Mouse (Mus musculus): ENCODE measurements at regions not wholly inside any gene's neighbourhood (a gene's known extent, or its start where the extent isn't known, plus 50 kb on each side); places are given as distances from the start of the nearest gene placed in this dataset.

DNA sequence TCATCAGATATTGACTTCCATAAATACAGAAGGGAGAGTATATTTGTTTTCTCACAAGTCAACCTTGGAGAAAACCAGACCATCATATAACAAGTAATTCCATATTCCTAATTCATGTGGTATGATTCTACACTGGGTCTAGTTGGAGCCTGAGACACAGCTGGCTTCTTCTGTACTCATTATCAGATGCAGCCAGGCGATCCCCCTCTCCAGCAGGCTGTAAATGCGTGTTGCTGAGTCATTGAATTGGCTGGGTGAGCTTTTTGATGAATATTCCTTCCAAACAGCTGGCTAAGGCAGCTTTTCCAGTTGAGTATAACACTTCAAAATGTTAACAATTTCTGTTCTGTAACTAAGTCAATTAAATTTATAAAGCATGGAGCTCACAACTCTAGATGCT is 102.2 kb upstream of the Sstr4 start:
- peak; percentile 69 for ATAC-seq
- no peak overlapping the region for H3K27ac ChIP-seq (ENCODE audit: low read length)
- WGBS, result 55% methylated on average over 2 of the region's 2 CpGs
- no peaks in the 10 kb centered on the region for H3K9me3 ChIP-seq (ENCODE audit: control insufficient read depth, low read length)
- no peak overlapping the region for H3K4me2 ChIP-seq (ENCODE audit: low read length)
- H3K27me3 ChIP-seq (replicated peaks; ENCODE audit: control insufficient read depth, insufficient read depth, low read length), result no peaks in the 10 kb centered on the region
- H3K4me3 ChIP-seq (replicated peaks; ENCODE audit: low read length), result no peak overlapping the region
- no peak overlapping the region for H3K9ac ChIP-seq (replicated peaks; ENCODE audit: low read depth, low read length)
- H3K4me1 ChIP-seq (replicated peaks; ENCODE audit: control insufficient read depth, insufficient read depth, low read length), result no peaks in the 10 kb centered on the region
- no peaks in the 10 kb centered on the region for H3K36me3 ChIP-seq (ENCODE audit: control insufficient read depth, insufficient read depth)

DNA sequence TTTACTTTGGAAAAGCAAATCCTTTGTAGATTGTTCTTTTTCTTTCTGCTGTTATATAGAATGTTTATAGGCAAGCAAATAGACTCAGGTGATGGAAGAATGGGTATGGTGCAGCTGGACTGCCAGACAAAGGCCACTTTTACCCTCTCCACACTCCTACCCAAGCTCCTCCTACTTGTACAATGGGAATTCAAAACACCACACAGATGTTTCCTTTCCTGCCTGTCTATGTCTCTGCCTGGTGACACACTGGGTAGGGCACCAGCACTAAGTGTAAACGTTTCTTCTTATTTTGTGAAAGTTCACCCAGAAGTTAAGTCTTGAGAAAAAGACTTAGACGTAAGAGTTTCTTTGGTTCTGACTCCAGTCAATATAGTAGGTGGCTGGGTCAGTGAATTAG is 94.3 kb upstream of the Sstr4 start:
- Histone ChIP-seq H3K4me2 (ENCODE audit: low read length) (no peak overlapping the region), H3K27me3 (replicated peaks; ENCODE audit: control insufficient read depth, insufficient read depth, low read length) (no peaks in the 10 kb centered on the region), H3K4me1 (replicated peaks; ENCODE audit: control insufficient read depth, insufficient read depth, low read length) (no peaks in the 10 kb centered on the region), H3K9ac (replicated peaks; ENCODE audit: low read depth, low read length) (no peak overlapping the region), H3K36me3 (ENCODE audit: control insufficient read depth, insufficient read depth) (no peaks in the 10 kb centered on the region), H3K4me3 (replicated peaks; ENCODE audit: low read length) (no peak overlapping the region), H3K9me3 (ENCODE audit: control insufficient read depth, low read length) (no peaks in the 10 kb centered on the region), H3K27ac (ENCODE audit: low read length) (no peak overlapping the region)
- 78% methylated on average over 2 of the region's 2 CpGs for WGBS
- no peak for ATAC-seq

DNA sequence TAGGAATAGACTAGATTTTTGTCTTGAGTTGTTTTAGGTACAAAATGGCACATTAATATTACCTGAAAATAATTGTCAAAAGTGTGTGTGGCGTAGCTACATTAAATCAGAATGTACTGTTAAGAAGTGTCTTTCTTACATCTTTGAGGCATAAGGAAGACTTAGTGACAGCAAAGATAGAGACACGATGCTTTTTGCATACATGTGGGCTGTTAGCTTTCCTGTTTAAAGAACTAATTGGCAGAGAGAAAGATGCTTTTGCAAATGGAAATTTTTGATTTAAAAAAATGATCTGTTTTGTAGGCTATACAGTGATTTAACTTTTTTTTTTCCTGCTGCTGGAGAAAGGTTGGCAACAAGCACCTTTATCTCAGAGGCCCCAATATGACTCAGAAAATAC is 82.9 kb upstream of the Sstr4 start:
- no peak overlapping the region for H3K4me3 ChIP-seq (replicated peaks; ENCODE audit: low read length)
- no peaks in the 10 kb centered on the region for H3K36me3 ChIP-seq (ENCODE audit: control insufficient read depth, insufficient read depth)
- H3K9me3 ChIP-seq (ENCODE audit: control insufficient read depth, low read length), result no peaks in the 10 kb centered on the region
- H3K9ac ChIP-seq (replicated peaks; ENCODE audit: low read depth, low read length), result no peak overlapping the region
- no peak overlapping the region for H3K4me2 ChIP-seq (ENCODE audit: low read length)
- 77% methylated on average over 2 of the region's 2 CpGs for WGBS
- no peaks in the 10 kb centered on the region for H3K27me3 ChIP-seq (replicated peaks; ENCODE audit: control insufficient read depth, insufficient read depth, low read length)
- H3K27ac ChIP-seq (ENCODE audit: low read length), result no peak overlapping the region
- H3K4me1 ChIP-seq (replicated peaks; ENCODE audit: control insufficient read depth, insufficient read depth, low read length), result no peaks in the 10 kb centered on the region
- no peak for ATAC-seq

DNA sequence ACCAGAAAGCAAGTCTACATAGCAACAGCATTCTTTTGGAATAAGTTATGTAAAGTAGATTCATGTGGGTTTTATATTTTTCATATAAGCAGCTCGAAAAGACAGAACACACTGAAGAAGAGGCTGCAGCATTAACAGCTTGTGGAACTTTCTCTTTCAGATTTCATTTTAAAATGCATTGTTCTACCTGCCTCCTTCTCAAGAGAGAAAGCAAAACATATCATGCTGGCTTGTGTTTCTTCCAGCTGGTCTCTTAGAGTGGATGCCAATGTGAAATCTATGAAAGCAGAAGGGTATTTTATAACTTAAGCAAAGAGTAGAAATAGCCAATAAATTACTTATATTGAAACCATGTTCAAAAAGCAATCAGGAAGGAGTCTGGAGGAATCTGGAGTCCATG is 74.2 kb upstream of the Sstr4 start:
- no peaks in the 10 kb centered on the region for H3K9me3 ChIP-seq (ENCODE audit: control insufficient read depth, low read length)
- no peaks in the 10 kb centered on the region for H3K4me1 ChIP-seq (replicated peaks; ENCODE audit: control insufficient read depth, insufficient read depth, low read length)
- 79% methylated on average over 1 of the region's 1 CpGs for WGBS
- ATAC-seq, result no peak
- no peak overlapping the region for H3K9ac ChIP-seq (replicated peaks; ENCODE audit: low read depth, low read length)
- no peak overlapping the region for H3K4me2 ChIP-seq (ENCODE audit: low read length)
- H3K4me3 ChIP-seq (replicated peaks; ENCODE audit: low read length), result no peak overlapping the region
- H3K27ac ChIP-seq (ENCODE audit: low read length), result no peak overlapping the region
- H3K27me3 ChIP-seq (replicated peaks; ENCODE audit: control insufficient read depth, insufficient read depth, low read length), result no peaks in the 10 kb centered on the region
- no peaks in the 10 kb centered on the region for H3K36me3 ChIP-seq (ENCODE audit: control insufficient read depth, insufficient read depth)

DNA sequence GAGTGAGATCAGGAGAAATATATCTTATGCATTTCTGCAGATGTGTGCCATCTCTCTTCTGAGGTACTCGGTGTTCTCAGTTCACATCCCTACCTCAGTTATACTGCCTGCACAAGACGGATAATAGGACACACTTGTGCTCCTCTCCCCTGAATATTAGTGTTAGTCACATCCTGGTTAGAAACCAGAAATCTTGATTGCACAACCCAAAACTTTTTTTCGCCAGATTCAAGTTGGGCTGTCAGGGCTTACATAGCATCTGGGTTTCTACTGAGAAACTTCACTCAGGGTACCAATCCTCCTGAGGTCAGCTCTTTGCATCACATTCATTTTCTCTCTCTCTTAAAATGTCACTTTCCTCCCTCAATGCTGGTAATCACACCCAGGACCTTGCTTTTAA is 69.8 kb upstream of the Sstr4 start:
- no peak overlapping the region for H3K27ac ChIP-seq (ENCODE audit: low read length)

DNA sequence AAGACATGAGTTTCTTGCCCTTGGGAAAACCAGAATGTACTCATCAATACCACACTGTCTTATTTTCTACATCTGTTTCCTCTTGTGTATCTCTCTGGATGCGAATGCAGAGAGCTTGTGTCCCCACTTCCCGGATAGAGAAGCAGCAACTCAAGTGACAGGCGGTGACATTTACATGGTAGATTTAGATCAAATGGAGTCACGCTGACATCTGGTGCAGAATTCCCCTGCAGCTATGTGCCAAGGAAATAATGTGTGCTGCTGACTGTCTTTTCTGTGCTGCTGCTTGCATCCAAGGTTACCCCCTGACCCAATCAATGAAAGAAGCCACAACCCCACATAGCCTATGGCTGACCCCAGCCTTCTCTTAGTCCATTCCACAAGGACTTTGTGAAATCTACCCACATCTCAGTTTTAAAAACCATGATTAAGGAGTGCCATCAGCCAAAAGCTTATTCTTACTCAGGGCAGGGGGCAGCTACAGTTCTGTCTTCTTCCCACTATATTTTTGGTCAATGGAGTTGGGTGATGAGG is 69.2 kb upstream of the Sstr4 start:
- Histone ChIP-seq H3K9me3 (ENCODE audit: control insufficient read depth, low read length) (no peaks in the 10 kb centered on the region), H3K4me2 (ENCODE audit: low read length) (no peak overlapping the region), H3K36me3 (ENCODE audit: control insufficient read depth, insufficient read depth) (no peaks in the 10 kb centered on the region), H3K4me1 (replicated peaks; ENCODE audit: control insufficient read depth, insufficient read depth, low read length) (no peaks in the 10 kb centered on the region), H3K27ac (ENCODE audit: low read length) (no peak overlapping the region), H3K9ac (replicated peaks; ENCODE audit: low read depth, low read length) (no peak overlapping the region), H3K27me3 (replicated peaks; ENCODE audit: control insufficient read depth, insufficient read depth, low read length) (no peaks in the 10 kb centered on the region), H3K4me3 (replicated peaks; ENCODE audit: low read length) (no peak overlapping the region)
- WGBS, result 73% methylated on average over 4 of the region's 4 CpGs
- no peak for ATAC-seq

More for the DNA sequence above, 69.8 kb upstream of the Sstr4 start:
- Histone ChIP-seq H3K9me3 (ENCODE audit: control insufficient read depth, low read length) (no peaks in the 10 kb centered on the region), H3K9ac (replicated peaks; ENCODE audit: low read depth, low read length) (no peak overlapping the region), H3K4me3 (replicated peaks; ENCODE audit: low read length) (no peak overlapping the region), H3K27me3 (replicated peaks; ENCODE audit: control insufficient read depth, insufficient read depth, low read length) (no peaks in the 10 kb centered on the region), H3K36me3 (ENCODE audit: control insufficient read depth, insufficient read depth) (no peaks in the 10 kb centered on the region), H3K4me2 (ENCODE audit: low read length) (no peak overlapping the region), H3K4me1 (replicated peaks; ENCODE audit: control insufficient read depth, insufficient read depth, low read length) (no peaks in the 10 kb centered on the region)
- WGBS, result 91% methylated on average over 3 of the region's 3 CpGs
- no peak for ATAC-seq

DNA sequence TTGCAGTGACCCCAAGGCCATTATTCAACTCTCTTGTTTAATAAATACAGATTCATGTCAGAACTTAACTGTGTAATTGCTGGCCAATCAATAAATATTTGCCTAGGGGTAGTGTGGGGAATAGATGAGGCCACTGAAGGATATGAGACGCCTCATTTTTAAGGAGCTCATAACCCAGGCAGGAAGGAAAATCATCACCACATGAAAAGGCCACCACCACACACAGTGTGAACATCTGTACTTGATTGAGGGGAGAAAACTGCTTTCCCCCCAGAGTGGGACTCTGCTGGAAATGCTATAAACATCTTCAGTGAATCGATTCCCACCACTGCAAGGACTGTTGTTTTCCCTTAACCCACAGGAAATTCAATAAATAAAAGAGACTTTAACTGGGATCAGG is 68.7 kb upstream of the Sstr4 start:
- no peak overlapping the region for H3K4me3 ChIP-seq (replicated peaks; ENCODE audit: low read length)
- ATAC-seq, result no peak
- no peak overlapping the region for H3K27ac ChIP-seq (ENCODE audit: low read length)
- H3K9me3 ChIP-seq (ENCODE audit: control insufficient read depth, low read length), result no peaks in the 10 kb centered on the region
- H3K9ac ChIP-seq (replicated peaks; ENCODE audit: low read depth, low read length), result no peak overlapping the region
- no peaks in the 10 kb centered on the region for H3K36me3 ChIP-seq (ENCODE audit: control insufficient read depth, insufficient read depth)
- H3K4me1 ChIP-seq (replicated peaks; ENCODE audit: control insufficient read depth, insufficient read depth, low read length), result no peaks in the 10 kb centered on the region
- no peak overlapping the region for H3K4me2 ChIP-seq (ENCODE audit: low read length)
- 75% methylated on average over 2 of the region's 2 CpGs for WGBS
- H3K27me3 ChIP-seq (replicated peaks; ENCODE audit: control insufficient read depth, insufficient read depth, low read length), result no peaks in the 10 kb centered on the region

DNA sequence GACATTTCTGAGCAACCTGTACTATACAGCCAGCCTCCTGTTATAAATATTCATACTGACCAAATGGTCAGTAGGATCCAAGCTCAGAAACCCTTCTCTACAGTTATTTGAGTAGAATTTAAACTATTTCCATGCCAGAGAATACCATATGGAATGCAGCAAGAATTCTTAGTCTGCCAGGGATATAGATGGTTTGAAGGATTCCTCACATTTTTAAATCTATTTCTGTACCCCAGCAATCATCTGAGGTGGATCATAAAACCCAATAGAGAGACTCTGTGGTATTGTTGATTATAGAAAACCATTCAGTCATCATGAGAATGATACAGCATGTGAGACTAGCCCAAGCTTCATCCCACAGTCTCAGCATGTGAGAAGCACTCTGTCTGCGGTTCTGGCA is 67.6 kb upstream of the Sstr4 start:
- no peaks in the 10 kb centered on the region for H3K9me3 ChIP-seq (ENCODE audit: control insufficient read depth, low read length)
- 83% methylated on average over 1 of the region's 1 CpGs for WGBS
- no peak overlapping the region for H3K4me3 ChIP-seq (replicated peaks; ENCODE audit: low read length)
- no peak overlapping the region for H3K27ac ChIP-seq (ENCODE audit: low read length)
- no peak overlapping the region for H3K9ac ChIP-seq (replicated peaks; ENCODE audit: low read depth, low read length)
- no peaks in the 10 kb centered on the region for H3K27me3 ChIP-seq (replicated peaks; ENCODE audit: control insufficient read depth, insufficient read depth, low read length)
- no peaks in the 10 kb centered on the region for H3K36me3 ChIP-seq (ENCODE audit: control insufficient read depth, insufficient read depth)
- no peaks in the 10 kb centered on the region for H3K4me1 ChIP-seq (replicated peaks; ENCODE audit: control insufficient read depth, insufficient read depth, low read length)
- H3K4me2 ChIP-seq (ENCODE audit: low read length), result no peak overlapping the region
- ATAC-seq, result no peak

DNA sequence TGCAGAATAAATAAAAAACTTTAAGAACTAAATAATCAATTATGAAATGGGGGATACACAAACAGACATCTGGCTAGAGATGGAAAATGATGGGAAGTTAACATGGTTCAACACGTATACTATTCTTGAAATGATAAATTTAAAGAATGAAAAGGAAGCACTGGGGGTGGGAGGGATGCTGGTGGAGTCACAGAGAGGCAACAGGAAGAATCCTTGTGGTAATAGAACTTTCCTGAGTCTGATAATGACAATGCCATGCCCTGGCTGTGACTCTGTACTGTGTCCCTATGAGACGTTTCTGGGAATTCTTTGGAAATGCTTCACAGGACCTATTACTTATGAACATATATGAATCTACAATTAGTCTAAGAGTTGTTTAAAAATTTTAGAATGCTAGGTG is 64.8 kb upstream of the Sstr4 start:
- no peak for ATAC-seq
- WGBS, result 89% methylated on average over 2 of the region's 2 CpGs
- H3K27ac ChIP-seq (ENCODE audit: low read length), result no peak overlapping the region

DNA sequence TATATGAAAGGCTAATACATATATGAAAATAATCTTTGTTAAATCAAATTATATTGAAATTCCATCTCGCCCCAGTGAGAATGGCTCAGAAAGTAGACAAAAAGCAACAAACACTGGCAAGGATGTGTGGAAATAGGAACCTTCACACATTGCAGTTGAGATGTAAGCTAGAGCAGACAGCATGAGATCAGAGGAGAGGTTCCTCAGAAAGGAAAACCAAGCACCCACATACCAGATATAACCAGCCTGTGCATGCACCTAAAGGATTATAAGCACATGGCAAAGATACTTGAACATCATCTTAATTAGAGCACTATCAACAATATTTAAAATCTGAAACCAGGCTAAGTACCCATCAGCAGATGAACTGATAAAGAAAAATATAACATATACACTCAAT is 60.6 kb upstream of the Sstr4 start:
- H3K4me3 ChIP-seq (replicated peaks; ENCODE audit: low read length), result no peak overlapping the region
- WGBS, result 100% methylated on average over 1 of the region's 1 CpGs
- no peaks in the 10 kb centered on the region for H3K9me3 ChIP-seq (ENCODE audit: control insufficient read depth, low read length)
- no peak overlapping the region for H3K27ac ChIP-seq (ENCODE audit: low read length)
- H3K27me3 ChIP-seq (replicated peaks; ENCODE audit: control insufficient read depth, insufficient read depth, low read length), result no peaks in the 10 kb centered on the region
- no peaks in the 10 kb centered on the region for H3K4me1 ChIP-seq (replicated peaks; ENCODE audit: control insufficient read depth, insufficient read depth, low read length)
- no peak overlapping the region for H3K4me2 ChIP-seq (ENCODE audit: low read length)
- no peak overlapping the region for H3K9ac ChIP-seq (replicated peaks; ENCODE audit: low read depth, low read length)
- H3K36me3 ChIP-seq (ENCODE audit: control insufficient read depth, insufficient read depth), result no peaks in the 10 kb centered on the region
- ATAC-seq, result no peak

More for the DNA sequence above, 64.8 kb upstream of the Sstr4 start:
- H3K27me3 ChIP-seq (replicated peaks; ENCODE audit: control insufficient read depth, insufficient read depth, low read length), result no peaks in the 10 kb centered on the region
- no peaks in the 10 kb centered on the region for H3K9me3 ChIP-seq (ENCODE audit: control insufficient read depth, low read length)
- no peak overlapping the region for H3K9ac ChIP-seq (replicated peaks; ENCODE audit: low read depth, low read length)
- H3K4me2 ChIP-seq (ENCODE audit: low read length), result no peak overlapping the region
- H3K36me3 ChIP-seq (ENCODE audit: control insufficient read depth, insufficient read depth), result no peaks in the 10 kb centered on the region
- no peaks in the 10 kb centered on the region for H3K4me1 ChIP-seq (replicated peaks; ENCODE audit: control insufficient read depth, insufficient read depth, low read length)
- no peak overlapping the region for H3K4me3 ChIP-seq (replicated peaks; ENCODE audit: low read length)

All from forebrain, embryonic 16.5 days (tissue).